Mouse (Mus musculus) heart, adult 8-10 months (tissue): Measurements from ENCODE around the gene Eng. TPM values are rescaled to one million over a fixed set of nuclear protein-coding genes. Genes with fewer than 3 reads are reported as not detected.
A peak's percentile ranks its signal among the peaks of the same experiment; 100 is the strongest.

Experiments used
- DNase-seq: peaks from one replicate; pipeline ENCODE4 v3.0.0; 2022; ENCODE audit warnings: low spot score
- total RNA-seq, 4 experiments: library from RNA; stranded (reverse); gene quantifications; 2 replicates each; pipeline ENCODE4 v1.2.4; 2022

Gene Eng
- 100 to 1,000 TPM; 111 to 143 (median 126) TPM for total RNA-seq

GRCm38 (mm10) chr2:32646379-32647056 lies at the start of gene Eng:
Gene Eng (plus strand): TSS chr2:32646595.
- DNase-seq = peak; percentile 88

GRCm38 (mm10) chr2:32596725-32597124 lies 49.7 kb upstream of the Eng start:
- no peak for DNase-seq

DNA sequence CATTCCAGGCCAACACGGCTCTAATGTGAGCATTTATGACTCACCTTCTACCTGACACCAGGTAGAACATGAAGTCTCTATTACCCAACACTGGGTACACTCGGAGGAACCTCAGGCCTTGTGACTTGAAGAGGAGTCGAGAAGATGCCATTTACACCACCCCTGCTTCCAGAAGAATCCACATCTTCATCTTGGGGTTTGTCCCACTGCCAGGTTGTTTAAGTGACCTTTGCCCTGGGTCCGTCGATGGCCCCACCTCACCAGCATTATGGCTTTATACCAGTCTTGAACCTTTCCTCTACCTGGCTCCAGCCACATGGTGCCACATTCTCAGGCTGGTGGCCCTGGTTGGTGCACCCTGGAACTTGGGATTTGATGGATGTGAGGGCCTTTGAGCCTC lies 49.1 kb upstream of the Eng start:
- DNase-seq = no peak

- no peak for DNase-seq
Measured at GRCm38 (mm10) chr2:32597699-32598098, 48.7 kb upstream of the Eng start.

DNA sequence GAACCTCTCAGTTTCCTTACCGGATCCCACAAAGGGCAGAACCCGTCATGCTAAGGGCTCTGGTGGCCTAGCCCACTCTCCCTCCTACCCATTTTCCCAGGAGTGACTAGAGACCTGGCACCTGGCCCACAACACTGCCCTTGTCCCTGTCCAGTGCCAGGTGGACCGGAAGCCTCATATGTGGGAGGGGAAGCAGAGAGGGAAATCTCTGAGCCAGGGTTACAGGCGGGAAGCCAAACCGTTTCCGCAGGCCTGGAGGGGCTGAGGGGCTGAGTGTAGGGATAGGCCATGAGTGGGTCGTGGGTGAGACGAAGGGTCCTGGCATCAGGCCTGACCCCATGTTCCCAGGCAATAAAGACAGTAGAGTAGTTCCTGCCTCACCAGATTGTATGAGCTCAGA lies 47.9 kb upstream of the Eng start:
- DNase-seq = no peak

GRCm38 (mm10) chr2:32599409-32599808 lies 47.0 kb upstream of the Eng start, which contains the start of gene St6galnac6:
Gene St6galnac6 (plus strand): TSS chr2:32599709.
- DNase-seq = no peak

DNA sequence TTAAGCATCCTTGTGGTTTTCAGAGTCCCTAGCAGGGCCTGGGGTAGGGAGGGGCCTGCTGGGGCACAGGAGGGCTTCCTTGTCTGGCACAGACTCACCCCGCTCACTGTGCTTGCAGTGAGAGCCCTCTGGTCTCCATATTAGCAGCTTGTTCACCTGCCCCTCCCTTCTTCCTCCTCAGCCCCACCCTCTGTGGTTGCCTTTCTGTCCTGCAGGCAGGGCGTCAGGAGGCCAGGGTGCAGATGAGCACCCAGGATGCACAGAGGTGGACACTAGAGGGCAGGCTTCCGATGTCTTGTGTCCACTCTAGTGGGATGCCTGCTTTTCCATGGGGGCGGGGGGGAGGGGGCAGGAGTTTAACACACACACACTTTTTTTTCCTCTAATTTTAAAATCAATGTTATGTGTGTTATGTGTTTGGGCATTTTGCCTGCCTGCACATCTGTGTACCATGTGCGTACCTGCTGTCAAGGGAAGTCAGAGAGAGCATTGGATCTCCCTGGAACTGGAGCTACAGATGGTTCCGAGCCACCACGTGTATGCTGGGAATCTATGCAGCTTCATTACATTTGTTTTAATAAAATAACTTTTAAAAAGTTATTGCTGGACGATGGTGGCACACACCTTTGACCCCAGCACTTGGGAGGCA lies 44.9 kb upstream of the Eng start:
- no peak for DNase-seq

DNA sequence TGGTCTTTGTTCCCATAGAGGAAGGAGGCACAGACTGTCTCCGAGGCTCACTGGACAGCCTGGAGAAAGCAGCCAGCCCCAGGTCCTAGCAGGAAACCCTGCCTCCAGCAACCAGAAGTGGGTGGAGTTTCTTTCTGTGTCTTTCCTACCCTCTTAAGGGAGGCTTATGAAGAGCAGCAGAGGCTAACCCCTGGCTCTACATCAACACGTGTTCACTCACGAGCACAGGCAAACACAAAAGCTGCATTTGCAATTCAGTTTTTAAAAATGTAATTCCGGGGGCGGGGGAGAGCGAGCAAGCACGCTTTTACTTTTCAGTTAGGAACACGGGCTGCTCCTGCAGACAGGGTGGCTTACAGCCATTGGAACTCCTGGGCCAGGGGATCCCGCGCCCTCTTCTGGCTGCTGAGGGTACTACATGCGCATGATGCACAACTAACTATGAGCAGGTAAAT lies 43.8 kb upstream of the Eng start:
- DNase-seq = peak; percentile 92

- no peak for DNase-seq
Measured at GRCm38 (mm10) chr2:32604631-32605030, 41.8 kb upstream of the Eng start.

DNA sequence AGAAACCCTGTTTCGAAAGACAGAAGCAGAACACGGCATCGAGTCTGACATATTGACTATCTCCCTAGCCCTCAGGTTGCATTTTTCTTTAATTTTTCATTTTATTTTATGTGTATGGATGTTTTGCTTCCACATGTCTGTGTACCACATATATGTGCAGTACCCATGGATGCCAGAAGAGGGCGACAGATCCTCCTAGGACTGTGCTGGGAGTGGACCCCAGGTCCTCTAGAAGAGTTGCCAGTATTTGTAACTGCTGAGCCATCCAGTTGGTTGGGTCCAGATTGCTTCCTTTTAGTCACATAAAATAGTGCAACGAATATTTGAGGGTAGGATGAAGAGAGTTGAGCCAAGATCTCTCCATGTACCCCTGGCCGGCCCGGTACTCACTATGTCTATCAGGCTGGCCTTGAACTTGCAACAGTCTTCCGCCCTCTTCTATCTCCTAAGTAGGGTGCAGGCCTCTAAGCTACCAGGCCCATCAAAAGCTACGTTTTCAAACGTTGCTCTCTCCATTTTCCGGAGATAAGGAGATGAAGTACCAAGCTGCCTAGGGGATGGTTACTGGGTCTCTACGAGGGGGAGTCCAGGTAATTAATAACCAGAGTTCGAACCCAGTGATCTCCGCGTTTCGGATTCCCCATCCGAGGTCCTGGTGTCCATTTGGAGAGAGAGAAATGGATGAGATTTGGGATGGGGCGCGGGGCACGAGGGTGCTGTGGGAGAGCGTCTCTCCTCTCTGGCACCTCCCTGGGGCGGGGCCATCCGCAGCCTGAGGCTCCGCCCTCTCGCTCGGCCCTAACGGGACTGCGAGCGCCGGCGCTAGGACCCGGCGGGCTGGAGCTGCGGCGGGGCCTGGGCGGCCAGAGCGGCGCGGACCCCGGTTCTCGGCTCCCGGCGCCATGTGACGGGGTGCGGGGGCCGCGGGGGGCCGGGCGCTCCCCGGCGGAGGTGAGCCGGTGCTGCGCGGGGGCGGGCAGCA lies 39.9 kb upstream of the Eng start:
- DNase-seq = peak; percentile 83

- no peak for DNase-seq
Measured at GRCm38 (mm10) chr2:32607262-32607947, 39.0 kb upstream of the Eng start.

DNA sequence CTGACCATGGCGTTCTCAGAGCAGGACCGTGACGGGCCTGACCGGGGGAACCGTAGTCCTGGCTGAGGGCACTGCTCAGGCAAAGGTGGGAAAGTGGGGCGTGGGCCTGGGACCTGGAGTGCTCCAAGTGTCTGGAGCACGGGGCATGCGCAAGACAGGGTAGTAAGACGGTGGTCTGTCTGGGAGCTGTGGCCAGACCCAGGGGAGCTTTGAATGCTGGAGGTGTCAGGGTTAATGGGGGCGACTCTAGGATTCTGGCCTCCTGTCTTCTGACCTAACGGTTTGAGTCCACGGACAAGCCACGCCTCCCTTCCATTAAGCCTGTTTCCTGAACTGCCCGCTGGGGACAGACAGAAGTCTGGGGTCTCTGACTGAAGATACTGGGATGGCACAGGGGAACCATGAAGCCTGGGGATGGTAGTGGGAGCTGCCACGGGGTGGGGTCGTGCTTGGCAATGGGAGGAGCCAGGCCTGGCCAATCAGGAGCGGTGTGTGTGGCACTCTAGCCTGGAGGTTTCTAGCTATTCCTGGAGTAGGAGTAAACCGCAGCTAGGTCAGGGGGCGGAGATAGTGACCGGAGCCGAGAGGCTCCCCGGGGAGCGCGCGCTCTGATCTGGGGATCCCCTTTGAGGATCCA lies 38.1 kb upstream of the Eng start:
- DNase-seq = peak; percentile 89

GRCm38 (mm10) chr2:32608778-32609435 lies 37.5 kb upstream of the Eng start:
- DNase-seq = no peak

DNA sequence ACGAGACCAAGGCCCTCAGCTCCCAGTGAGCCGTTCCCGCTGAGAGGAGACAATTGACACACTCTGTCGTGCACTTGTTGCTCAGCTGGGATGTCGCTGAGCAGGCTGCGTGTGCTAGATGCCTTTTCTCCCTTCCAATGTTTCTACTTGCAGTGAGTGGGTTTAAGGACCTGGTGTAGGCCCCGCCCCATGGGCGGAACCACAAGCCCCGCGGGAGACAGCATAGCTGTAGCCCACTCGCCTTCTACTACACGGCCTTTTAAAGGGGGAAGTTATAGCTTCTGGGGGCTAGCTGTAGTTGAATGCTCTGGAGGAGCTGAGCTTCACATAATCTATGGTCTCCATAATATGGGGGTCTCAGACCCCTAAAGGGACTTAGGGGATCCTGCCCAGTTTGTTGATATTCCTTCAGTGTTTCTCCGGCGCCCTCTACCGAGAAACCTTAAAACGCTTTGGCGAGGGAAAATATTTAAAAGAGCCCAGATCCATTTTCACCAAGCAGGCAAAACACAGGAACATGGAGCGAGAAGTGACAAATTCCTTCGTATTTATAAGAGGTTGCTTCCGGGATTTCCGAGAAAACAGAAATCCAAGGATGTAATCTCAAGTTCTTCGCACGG lies 35.7 kb upstream of the Eng start:
- DNase-seq = no peak

DNA sequence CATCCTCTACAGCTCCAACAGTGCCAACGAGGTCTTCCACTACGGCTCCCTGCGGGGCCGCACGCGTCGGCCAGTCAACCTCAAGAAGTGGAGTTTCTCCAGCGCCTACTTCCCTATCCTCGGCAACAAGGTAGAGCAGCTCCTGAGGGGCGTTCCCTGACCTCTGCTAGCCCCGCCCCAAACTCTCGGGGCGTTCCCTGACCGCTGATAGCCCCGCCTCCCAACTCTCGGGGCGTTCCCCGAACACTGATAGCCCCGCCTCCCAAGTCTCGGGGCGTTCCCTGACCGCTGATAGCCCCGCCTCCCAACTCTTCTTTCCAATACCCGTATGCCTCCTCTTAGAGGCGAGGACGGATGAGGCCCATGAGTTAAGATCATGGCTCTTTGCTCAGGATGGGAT lies 34.1 kb upstream of the Eng start:
- no peak for DNase-seq

- no peak for DNase-seq
Measured at GRCm38 (mm10) chr2:32617109-32617508, 29.3 kb upstream of the Eng start.

DNA sequence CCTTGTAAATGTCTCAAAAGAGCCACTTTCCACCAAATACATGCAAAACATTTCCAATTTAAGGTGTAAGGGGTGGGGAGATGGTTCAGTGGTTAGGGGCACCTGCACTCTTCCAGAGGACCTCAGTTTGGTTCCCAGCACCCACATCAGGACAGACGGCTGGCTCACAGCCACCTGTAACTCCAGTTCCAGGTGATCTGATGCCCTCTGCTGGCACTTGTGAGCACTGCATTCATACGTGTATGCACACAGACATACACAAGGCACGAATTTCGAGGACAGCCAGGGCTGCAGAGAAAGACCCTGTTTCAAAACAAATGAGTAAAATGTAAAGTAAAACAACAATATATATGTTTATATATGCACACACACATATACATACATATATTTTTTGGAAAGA lies 28.8 kb upstream of the Eng start:
- no peak for DNase-seq

GRCm38 (mm10) chr2:32618051-32618450 lies 28.3 kb upstream of the Eng start:
- DNase-seq = no peak

DNA sequence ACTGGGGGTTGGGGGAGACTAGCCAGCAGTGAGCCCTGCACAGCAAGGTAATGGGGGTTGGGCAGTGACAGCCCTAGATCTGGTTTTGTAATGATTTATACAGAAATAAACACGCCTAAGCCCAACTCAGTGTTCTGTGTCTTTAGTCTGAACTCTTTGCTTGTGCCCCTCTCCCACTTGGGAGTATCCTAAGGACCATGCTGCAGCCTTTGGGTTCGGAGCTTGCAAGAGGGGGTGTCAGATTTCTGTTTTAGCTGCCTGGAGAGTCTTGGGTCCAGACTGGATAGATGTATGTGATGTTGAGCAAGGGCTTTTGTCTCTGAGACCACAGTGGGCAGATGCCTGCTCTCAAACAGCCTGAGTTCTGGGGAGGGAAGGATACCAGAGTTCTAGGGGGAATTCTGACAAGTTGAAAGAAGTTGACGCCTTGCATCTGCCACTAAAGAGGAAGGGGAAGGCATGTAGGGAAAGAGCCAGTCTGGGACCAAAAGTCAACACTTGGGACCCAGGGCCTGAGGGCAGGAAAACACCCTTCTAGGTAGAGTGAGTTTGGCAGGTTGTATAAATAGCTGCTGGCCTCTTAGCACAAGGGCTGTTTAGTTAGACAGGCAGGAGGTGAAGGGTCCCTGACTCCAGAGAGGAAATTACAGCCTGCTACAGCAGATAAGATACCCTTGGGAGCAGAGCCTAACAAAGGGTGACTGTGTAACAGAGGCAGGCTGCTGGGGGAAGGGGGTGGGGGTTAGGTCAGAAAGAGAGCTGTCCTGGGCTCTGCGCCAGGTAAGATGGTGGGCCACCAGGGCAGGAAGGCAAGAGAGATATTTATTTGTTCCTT lies 25.5 kb upstream of the Eng start:
- DNase-seq = peak; percentile 86
